Mouse (Mus musculus) stomach, postnatal 0 days (tissue): ENCODE measurements around the gene Dhcr24.

Source experiments
- CTCF ChIP-seq: IDR thresholded peaks from 2 replicates; pipeline ENCODE4 v1.5.1; 2016; ENCODE audit warnings: antibody characterized with exemption, low read depth, mild to moderate bottlenecking, moderate library complexity
- EP300 ChIP-seq: optimal IDR thresholded peaks from 2 replicates; pipeline ENCODE3; 2016; ENCODE audit warnings: antibody characterized with exemption

GRCm38 (mm10) chr4:106541491-106541890 lies 19.3 kb upstream of the Dhcr24 start:
- TF ChIP-seq CTCF (no peak), EP300 (no peak)
